Mouse (Mus musculus) forebrain, embryonic 11.5 days (tissue): ENCODE data around the gene Fbxo28. TPM values are rescaled to one million over a fixed set of nuclear protein-coding genes. Genes with fewer than 3 reads are reported as not detected.

Experiments
- ATAC-seq: fragments of 200-750 bp; cut with Nextera tagmentation; replicated peaks from 2 replicates; pipeline ENCODE4 v1.8.0; 2017; ENCODE audit warnings: moderate TSS enrichment; ENCODE audit not compliant: low FRiP score
- DNase-seq: peaks from one replicate; pipeline ENCODE4 v3.0.0-alpha.2; 2017; ENCODE audit warnings: low spot score
- H3K27ac ChIP-seq: fragments of 300-500 bp; sonication (generic); 2 replicates; pipeline ENCODE4 v1.5.1; 2014; ENCODE audit warnings: low read depth, low read length
- H3K27me3 ChIP-seq: fragments of 300-500 bp; sonication (generic); 2 replicates; pipeline ENCODE4 v1.6.1; 2014; ENCODE audit warnings: mild to moderate bottlenecking, low read length, mixed read lengths; ENCODE audit not compliant: control insufficient read depth, insufficient read depth
- H3K36me3 ChIP-seq: fragments of 300-500 bp; sonication (generic); 2 replicates; pipeline ENCODE4 v1.6.1; 2014; ENCODE audit warnings: mild to moderate bottlenecking, low read length, moderate library complexity, mixed read lengths; ENCODE audit not compliant: control insufficient read depth, insufficient read depth
- H3K4me1 ChIP-seq: fragments of 300-500 bp; sonication (generic); replicated peaks from 2 replicates; pipeline ENCODE4 v1.6.1; 2014; ENCODE audit warnings: low read length, mixed read lengths; ENCODE audit not compliant: control insufficient read depth, insufficient read depth
- H3K4me2 ChIP-seq: fragments of 300-500 bp; sonication (generic); 2 replicates; pipeline ENCODE4 v1.6.1; 2014; ENCODE audit warnings: low read depth, mild to moderate bottlenecking, low read length, moderate library complexity, mixed read lengths; ENCODE audit not compliant: severe bottlenecking
- H3K4me3 ChIP-seq: fragments of 300-500 bp; sonication (generic); 2 replicates; pipeline ENCODE4 v1.5.1; 2014; ENCODE audit warnings: low read depth, low read length
- H3K9ac ChIP-seq: fragments of 300-500 bp; sonication (generic); 2 replicates; pipeline ENCODE4 v1.6.1; 2014; ENCODE audit warnings: low read length
- H3K9me3 ChIP-seq: fragments of 300-500 bp; sonication (generic); 2 replicates; pipeline ENCODE4 v1.6.1; 2016; ENCODE audit warnings: low read length, mixed read lengths; ENCODE audit not compliant: control insufficient read depth
- WGBS: fragments of 180-500 bp; shearing (Covaris S2); extraction: QIAGEN DNeasy Blood & Tissue Kit; methylation state at CpG from one replicate; pipeline ENCODE4 v1.1.7; 2014; 5-methylcytosine and 5-hydroxymethylcytosine counted together
- polyA plus RNA-seq: library from polyadenylated mRNA; unstranded; fragments of >200 nt; fragmentation: Nextera tagmentation; extraction: Ambion mirVana; gene quantifications from 2 replicates; pipeline ENCODE4 v1.2.1, GENCODE M21; 2014

Fbxo28 gene
- polyA plus RNA-seq, 1 experiment from 2014 or later = 27.7 TPM

- Histone ChIP-seq H3K9ac (no peak overlapping the region), H3K4me2 (no peak overlapping the region), H3K36me3 (no peaks in the 10 kb centered on the region; the same call in 1 of the 2 replicates), H3K4me3 (no peak overlapping the region), H3K9me3 (peaks cover 3% of the 10 kb centered on the region; the same call in 1 of the 2 replicates), H3K27me3 (no peaks in the 10 kb centered on the region), H3K4me1 (no peaks in the 10 kb centered on the region), H3K27ac (no peak overlapping the region)
- WGBS = 93% methylated on average over 2 of the region's 2 CpGs
- DNase-seq (no peak), ATAC-seq (no peak)
Measured at GRCm38 (mm10) chr1:182310316-182310715, 31.1 kb downstream of the Fbxo28 start.

GRCm38 (mm10) chr1:182309403-182309802 lies 32.0 kb downstream of the Fbxo28 start:
- H3K9me3 ChIP-seq = peaks cover 3% of the 10 kb centered on the region; the same call in 1 of the 2 replicates
- H3K4me2 ChIP-seq = no peak overlapping the region
- 86% methylated on average over 5 of the region's 5 CpGs for WGBS
- no peak overlapping the region for H3K9ac ChIP-seq
- no peak overlapping the region for H3K4me3 ChIP-seq
- H3K27me3 ChIP-seq = no peaks in the 10 kb centered on the region
- H3K27ac ChIP-seq = no peak overlapping the region
- H3K4me1 ChIP-seq = no peaks in the 10 kb centered on the region
- DNase-seq (no peak), ATAC-seq (no peak)
- H3K36me3 ChIP-seq = no peaks in the 10 kb centered on the region; the same call in 1 of the 2 replicates

- ATAC-seq = no peak
- Histone ChIP-seq H3K9ac (no peak overlapping the region), H3K4me3 (no peak overlapping the region), H3K4me1 (no peaks in the 10 kb centered on the region), H3K9me3 (no peaks in the 10 kb centered on the region), H3K27ac (no peak overlapping the region), H3K4me2 (no peak overlapping the region), H3K27me3 (no peaks in the 10 kb centered on the region), H3K36me3 (no peaks in the 10 kb centered on the region)
- 90% methylated on average over 5 of the region's 5 CpGs for WGBS
- DNase-seq = no peak
Measured at GRCm38 (mm10) chr1:182302916-182303315, 38.5 kb downstream of the Fbxo28 start.

GRCm38 (mm10) chr1:182302176-182302870 lies 39.1 kb downstream of the Fbxo28 start:
- no peak for ATAC-seq

DNA sequence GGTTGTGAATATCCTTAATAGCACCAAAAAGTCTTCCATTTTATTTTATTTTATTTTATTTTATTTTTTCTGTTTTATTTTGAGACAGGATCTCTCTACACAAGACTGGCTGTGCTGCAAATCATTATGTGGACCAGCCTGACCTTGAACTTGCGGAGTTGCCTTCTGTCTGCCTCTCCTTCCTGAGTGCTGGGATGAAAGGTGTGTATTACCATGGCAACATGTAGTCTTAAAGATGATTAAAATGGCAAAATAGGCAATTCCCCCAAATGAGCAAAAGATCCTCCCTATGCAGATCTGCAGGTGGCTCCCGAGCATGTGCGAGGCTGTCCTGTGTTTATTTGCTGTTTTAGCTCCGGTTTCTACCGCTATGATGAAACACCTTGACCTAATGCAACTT lies 43.6 kb downstream of the Fbxo28 start:
- DNase-seq = no peak
- Histone ChIP-seq H3K9me3 (no peaks in the 10 kb centered on the region; the same call in 1 of the 2 replicates), H3K27me3 (no peaks in the 10 kb centered on the region), H3K4me2 (no peak overlapping the region), H3K4me3 (no peak overlapping the region), H3K9ac (no peak overlapping the region), H3K27ac (no peak overlapping the region), H3K4me1 (no peaks in the 10 kb centered on the region), H3K36me3 (no peaks in the 10 kb centered on the region)
- 90% methylated on average over 5 of the region's 5 CpGs for WGBS
- ATAC-seq = no peak

More at GRCm38 (mm10) chr1:182302176-182302870, 39.1 kb downstream of the Fbxo28 start:
- H3K27ac ChIP-seq = no peak overlapping the region
- no peaks in the 10 kb centered on the region for H3K4me1 ChIP-seq
- no peak overlapping the region for H3K9ac ChIP-seq
- H3K4me3 ChIP-seq = no peak overlapping the region
- no peak overlapping the region for H3K4me2 ChIP-seq
- no peaks in the 10 kb centered on the region for H3K27me3 ChIP-seq
- no peaks in the 10 kb centered on the region for H3K36me3 ChIP-seq
- 84% methylated on average over 6 of the region's 6 CpGs for WGBS
- DNase-seq = no peak
- no peaks in the 10 kb centered on the region for H3K9me3 ChIP-seq

DNA sequence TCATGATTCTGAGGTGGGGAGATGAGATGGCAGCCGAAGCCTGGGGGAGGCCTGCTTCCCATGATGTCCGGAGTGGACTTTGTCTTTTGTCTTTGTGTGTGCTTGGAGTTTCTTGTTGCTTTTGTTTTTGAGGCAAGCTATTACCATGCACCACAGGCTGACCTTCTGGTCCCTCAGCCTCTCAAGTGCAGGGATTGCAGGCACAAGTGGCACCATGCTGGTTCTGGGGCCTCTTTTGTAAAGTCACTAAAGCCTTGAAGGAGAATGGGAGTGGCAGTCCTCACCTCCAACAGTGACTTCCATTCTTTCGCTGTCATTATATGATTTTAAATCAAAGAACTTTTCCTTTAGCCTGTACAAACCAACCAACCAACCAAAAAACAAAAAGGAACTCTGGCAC lies 44.2 kb downstream of the Fbxo28 start:
- Histone ChIP-seq H3K9me3 (no peaks in the 10 kb centered on the region; the same call in 1 of the 2 replicates), H3K4me2 (no peak overlapping the region)

GRCm38 (mm10) chr1:182296816-182297215 lies 44.6 kb downstream of the Fbxo28 start:
- DNase-seq (no peak), ATAC-seq (no peak)
- H3K9me3 ChIP-seq = no peaks in the 10 kb centered on the region; the same call in 1 of the 2 replicates
- no peaks in the 10 kb centered on the region for H3K36me3 ChIP-seq
- WGBS = 75% methylated on average over 6 of the region's 6 CpGs
- H3K9ac ChIP-seq = no peak overlapping the region
- no peaks in the 10 kb centered on the region for H3K4me1 ChIP-seq
- H3K4me2 ChIP-seq = no peak overlapping the region
- no peak overlapping the region for H3K27ac ChIP-seq
- no peaks in the 10 kb centered on the region for H3K27me3 ChIP-seq
- H3K4me3 ChIP-seq = no peak overlapping the region

More for the DNA sequence above, 44.2 kb downstream of the Fbxo28 start:
- H3K4me1 ChIP-seq = no peaks in the 10 kb centered on the region
- no peak overlapping the region for H3K4me3 ChIP-seq
- no peaks in the 10 kb centered on the region for H3K27me3 ChIP-seq
- DNase-seq (no peak), ATAC-seq (no peak)
- H3K9ac ChIP-seq = no peak overlapping the region
- 28% methylated on average over 3 of the region's 3 CpGs for WGBS
- H3K36me3 ChIP-seq = no peaks in the 10 kb centered on the region
- H3K27ac ChIP-seq = no peak overlapping the region

DNA sequence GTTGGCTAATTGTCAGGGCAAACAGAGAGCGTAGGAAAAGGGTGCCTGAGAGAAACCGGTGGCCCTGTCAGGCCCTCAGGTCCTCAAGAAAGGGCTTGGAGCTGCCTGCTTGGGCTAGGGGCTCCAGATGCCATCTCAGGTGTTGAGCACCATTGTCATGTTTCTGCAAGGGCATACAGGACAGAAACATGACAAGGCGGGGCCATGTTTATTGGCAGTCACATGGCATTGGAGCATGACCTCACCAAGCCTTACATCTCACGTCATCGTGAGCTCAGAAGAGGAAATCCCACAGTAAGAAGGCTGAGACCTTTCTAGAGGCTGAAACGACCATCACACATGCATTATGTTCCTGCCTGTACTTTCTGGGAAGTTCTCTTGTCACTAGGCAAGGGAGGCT lies 45.3 kb downstream of the Fbxo28 start:
- Histone ChIP-seq H3K9me3 (no peaks in the 10 kb centered on the region; the same call in 1 of the 2 replicates), H3K36me3 (no peaks in the 10 kb centered on the region), H3K4me3 (no peak overlapping the region), H3K4me1 (no peaks in the 10 kb centered on the region), H3K4me2 (no peak overlapping the region), H3K9ac (no peak overlapping the region), H3K27me3 (no peaks in the 10 kb centered on the region), H3K27ac (no peak overlapping the region)
- WGBS = 87% methylated on average over 6 of the region's 6 CpGs
- ATAC-seq (no peak), DNase-seq (no peak)

DNA sequence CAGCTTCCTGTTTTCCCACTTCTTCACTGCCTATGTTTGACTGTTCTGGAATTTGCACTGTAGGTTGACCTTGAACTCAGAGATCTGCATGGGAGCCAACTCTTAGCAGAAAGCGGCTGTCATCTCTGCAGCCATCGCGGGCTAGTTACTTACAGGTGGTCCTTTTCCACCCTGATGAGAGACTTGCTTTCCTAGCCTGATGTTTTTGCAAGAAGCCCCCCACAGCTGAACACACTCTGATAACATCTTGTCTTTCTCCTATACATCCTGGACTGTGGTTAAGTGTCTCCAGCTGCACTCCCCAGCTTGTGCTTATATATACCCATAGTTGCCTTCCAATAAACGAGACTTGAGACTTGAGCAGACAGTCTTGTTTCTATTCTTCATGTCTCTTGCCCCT lies 49.1 kb downstream of the Fbxo28 start:
- no peaks in the 10 kb centered on the region for H3K36me3 ChIP-seq

More for the DNA sequence above, 49.1 kb downstream of the Fbxo28 start:
- DNase-seq (no peak), ATAC-seq (no peak)
- Histone ChIP-seq H3K4me1 (no peaks in the 10 kb centered on the region), H3K4me3 (no peak overlapping the region), H3K27ac (no peak overlapping the region), H3K9me3 (no peaks in the 10 kb centered on the region; the same call in 1 of the 2 replicates), H3K4me2 (no peak overlapping the region), H3K9ac (no peak overlapping the region), H3K27me3 (no peaks in the 10 kb centered on the region)
- WGBS = 78% methylated on average over 4 of the region's 4 CpGs
